Mouse (Mus musculus): Measurements from ENCODE around the gene Adam17.
"Not testable (repeated sequence)": the region's sequence is repeated elsewhere in the genome, so short reads cannot be mapped to it uniquely, and the experiment has no call there.

Adam17 gene

DNA sequence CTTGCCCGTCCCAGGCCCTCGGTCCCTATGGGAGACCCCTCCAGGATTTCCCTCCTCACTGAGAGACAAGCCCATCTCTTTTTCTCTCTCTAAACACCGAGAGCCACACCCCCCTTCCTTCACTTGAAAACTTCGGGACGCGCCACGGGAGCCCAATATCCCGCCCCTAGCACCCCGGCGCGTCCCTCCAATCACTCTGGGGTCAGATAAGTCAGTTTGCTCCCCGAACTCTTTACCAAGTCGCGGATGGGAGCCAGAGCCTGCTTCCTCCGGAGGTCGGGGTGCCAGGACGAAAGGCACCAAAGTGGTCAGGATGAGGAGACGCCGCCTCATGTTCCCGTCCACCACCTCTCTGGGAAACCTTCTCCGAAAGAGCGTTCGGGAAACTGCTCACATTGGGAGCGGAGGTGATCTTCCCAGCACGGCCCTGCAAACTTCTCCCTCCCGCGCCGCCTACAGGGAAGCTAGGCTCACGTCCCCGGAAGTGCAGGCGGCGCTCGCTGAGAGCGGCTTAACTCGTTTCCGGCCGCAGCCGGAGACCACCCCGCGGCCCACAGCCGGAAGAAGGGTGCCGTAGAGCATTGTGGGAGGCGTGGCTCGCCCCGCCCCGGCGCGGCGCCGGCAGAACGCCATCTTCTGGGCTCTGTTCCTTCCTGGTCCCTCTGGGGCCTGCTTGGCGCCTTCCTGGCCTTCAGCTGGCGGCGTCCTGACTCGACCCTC, at the start of gene Adam17:
Adam17 (minus strand) TSS at position 533 of the 720 bp plus-strand sequence.
- peak; percentile 95 for DNase-seq (ENCODE audit: extremely low spot score)

DNA sequence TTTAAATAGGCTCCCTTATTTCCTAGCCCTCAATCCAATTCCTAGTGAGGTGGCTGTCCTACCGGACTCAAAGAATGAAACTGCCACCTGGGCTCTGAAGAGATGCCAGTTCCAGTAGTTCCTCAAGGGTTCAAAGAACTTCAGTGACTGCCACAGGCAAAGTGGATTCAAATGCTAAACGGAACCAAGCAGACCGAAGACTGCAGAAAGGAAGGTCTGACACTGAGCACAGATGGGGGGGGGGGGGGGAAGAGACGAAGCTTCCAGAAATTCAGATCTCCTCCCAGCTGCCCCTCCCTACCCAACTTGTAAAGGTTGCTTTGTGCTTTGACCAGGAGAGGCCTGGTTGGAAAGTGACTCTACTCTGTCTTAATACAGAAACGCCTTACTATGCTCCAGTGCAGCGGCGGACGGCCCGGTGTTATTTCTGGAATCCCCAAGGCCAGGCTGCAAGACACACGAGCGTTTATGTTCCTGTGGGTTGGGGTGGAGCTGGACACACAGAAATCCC, 45.2 kb upstream of the Adam17 start:
- DNase-seq (ENCODE audit: extremely low spot score) = peak; percentile 20

GRCm38 (mm10) chr12:21418083-21418482, 44.7 kb upstream of the Adam17 start:
- DNase-seq (ENCODE audit: extremely low spot score) = no peak

GRCm38 (mm10) chr12:21417100-21418070, 44.0 kb upstream of the Adam17 start, which contains the start of gene Ywhaq:
TSS of gene Ywhaq (minus strand) at chr12:21417637.
- peak; percentile 99 for DNase-seq (ENCODE audit: extremely low spot score)

GRCm38 (mm10) chr12:21416506-21416905, 43.1 kb upstream of the Adam17 start:
- peak; percentile 36 for DNase-seq (ENCODE audit: extremely low spot score)

DNA sequence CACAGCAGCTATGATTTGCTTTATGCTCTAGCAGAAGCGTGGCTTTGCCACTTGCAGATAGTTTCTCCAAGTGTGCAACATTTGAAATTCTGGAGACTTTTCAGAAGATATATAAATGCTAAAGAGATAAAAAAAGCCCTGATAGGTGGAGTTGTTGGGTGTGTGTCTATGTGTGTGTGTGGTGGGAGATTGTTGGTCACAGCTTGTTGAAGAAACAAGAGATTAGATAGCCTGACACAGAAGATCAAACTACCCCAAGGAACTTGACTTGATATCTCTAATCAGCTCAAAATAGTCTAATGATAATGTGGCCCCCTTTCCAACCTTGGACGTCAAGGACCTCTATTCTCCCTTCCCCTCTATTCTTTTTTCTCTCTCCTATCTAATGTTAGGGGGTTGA, 37.2 kb upstream of the Adam17 start:
- no peak for DNase-seq (ENCODE audit: extremely low spot score)

DNA sequence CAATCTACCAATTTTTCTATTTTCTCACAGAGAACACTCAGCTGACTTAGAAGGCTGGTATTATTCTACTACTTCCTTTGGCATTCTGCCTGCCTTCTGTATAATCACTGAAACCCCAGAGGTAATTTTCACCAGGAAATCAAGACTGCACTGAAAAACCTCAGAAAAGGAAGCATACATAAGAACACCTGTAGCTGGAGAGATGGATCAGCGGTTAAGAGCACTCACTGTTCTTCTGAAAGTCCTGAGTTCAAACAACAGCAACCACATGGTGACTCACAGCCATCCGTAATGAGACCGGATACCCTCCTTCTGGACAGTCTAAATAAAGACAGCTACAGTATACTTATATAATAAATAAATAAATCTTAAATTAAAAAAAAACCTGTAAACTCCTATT, 36.2 kb upstream of the Adam17 start:
- no peak for DNase-seq (ENCODE audit: extremely low spot score)

GRCm38 (mm10) chr12:21408789-21409367, 35.4 kb upstream of the Adam17 start:
- DNase-seq (ENCODE audit: extremely low spot score) = no peak

DNA sequence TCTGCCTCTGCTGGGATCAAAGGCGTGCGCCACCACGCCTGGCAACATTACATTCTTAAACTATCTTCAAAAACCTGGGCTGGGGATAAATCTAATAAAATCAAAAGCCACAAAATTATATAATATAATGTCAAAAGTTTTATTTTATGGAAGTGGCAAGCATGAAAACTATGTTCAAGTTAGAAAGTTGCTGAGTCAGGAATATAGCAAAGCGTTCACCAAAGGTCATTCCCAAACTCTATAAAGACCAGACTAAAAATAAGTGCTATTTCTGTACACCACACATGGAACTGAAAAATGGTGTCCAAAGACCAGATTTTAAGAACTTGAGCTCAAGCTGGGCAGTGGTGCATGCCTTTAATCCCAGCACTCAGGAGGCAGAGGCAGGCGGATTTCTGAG, 29.3 kb upstream of the Adam17 start:
- no peak for DNase-seq (ENCODE audit: extremely low spot score)

GRCm38 (mm10) chr12:21386201-21386600, 12.8 kb upstream of the Adam17 start:
- no peak for DNase-seq (ENCODE audit: extremely low spot score)

DNA sequence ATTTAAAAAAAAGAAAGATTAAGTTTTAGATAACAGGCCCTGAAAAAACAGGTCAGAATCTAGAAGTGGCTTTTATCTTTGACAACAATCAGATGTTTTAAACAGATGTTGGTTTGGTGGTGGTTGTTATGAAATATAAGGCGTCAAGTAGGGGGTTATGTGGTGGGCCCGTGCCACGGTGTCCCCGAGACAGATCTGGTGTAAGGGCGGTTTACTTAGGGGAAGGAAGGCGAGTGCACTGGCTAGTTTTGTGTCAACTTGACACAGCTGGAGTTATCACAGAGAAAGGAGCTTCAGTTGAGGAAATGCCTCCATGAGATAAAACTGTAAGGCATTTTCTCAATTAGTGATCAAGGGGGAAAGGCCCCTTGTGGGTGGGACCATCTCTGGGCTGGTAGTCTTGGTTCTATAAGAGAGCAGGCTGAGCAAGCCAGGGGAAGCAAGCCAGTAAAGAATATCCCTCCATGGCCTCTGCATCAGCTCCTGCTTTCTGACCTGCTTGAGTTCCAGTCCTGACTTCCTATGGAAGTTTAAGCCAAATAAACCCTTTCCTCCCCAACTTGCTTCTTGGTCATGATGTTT, 5.4 kb upstream of the Adam17 start:
- not testable (repeated sequence) for DNase-seq (ENCODE audit: extremely low spot score)

DNA sequence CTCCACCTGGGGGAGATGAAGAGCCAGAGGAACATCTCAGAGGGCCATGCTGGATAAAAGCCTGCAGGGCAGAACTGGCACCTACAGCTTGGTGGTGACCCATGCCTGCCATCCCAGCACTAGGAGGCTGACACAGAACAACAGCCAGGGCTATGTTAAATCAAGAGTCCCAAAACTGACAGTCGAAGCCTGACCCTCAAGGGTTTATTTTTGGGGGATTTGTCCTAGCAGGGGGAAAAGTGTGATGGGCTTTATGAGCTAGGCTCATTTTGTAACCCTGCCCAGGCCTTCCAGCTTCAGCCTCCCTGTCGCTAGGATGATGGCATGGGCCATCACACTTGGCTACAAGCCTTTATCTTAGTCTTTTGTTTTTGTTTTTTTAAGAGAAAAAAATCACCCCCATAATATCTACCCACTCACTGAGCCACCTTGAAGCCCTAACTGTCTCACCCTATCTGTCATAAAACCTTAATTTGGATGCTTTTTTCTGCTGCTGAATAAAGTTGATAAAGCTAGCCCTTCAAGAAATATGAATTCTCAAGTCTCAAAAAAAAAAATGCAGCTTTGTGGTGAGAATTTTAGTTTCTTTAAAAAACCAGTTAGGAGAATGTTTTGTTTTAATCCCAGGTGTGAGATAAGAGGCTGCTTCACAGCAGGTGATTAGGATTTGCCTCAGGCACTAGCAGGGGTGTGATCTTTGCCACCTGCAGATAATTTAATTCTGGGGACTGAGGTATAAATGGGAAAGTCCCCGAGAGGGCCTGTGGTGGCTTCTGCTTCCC, 2.1 kb upstream of the Adam17 start:
- no peak for DNase-seq (ENCODE audit: extremely low spot score)

- no peak for DNase-seq (ENCODE audit: extremely low spot score)
Measured at GRCm38 (mm10) chr12:21373820-21374475, 516 bp upstream of the Adam17 start.

DNA sequence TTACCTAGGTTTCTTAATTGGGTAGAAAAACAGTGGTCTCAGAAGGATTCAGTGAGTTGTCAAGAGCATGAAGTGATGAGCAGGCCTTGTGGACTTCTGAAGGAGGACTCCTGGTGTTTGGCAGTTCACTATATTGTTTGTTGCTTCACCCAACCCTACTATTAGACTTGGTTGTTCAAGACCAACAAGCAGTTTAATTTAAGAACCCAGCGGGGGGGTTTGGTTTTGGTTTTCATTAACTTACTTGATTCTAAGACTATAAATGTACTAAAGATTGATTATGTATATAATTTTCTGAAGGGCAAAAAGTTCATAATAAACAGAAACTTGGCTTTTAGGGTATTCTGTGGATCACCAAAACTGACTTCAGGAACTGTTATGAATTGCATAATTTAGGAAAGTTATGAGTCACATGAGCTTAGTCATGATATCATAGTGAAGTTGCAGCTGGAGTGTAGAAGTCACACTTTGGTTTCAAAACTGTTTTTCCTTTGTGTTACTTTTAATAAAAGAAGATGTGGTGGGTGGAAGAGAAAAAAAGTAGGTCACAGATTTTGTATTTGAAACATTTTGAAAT, 3.3 kb downstream of the Adam17 start:
- DNase-seq (ENCODE audit: extremely low spot score) = no peak

DNA sequence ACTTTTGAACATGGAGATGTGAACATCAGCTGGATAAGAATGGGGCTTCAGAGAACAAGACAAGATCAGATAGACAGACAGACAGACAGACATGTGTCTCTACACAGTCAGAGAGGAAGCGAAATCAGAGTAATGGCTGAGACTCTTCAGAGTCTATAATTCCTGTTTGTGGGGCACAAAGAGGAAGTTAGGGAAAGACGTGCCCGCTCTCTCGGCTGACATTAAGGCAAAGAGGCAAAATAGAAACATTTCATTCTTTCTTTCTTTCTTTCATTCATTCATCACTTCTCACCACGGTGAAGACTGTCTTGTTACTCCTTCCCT, 4.4 kb downstream of the Adam17 start:
- DNase-seq (ENCODE audit: extremely low spot score) = no peak

DNA sequence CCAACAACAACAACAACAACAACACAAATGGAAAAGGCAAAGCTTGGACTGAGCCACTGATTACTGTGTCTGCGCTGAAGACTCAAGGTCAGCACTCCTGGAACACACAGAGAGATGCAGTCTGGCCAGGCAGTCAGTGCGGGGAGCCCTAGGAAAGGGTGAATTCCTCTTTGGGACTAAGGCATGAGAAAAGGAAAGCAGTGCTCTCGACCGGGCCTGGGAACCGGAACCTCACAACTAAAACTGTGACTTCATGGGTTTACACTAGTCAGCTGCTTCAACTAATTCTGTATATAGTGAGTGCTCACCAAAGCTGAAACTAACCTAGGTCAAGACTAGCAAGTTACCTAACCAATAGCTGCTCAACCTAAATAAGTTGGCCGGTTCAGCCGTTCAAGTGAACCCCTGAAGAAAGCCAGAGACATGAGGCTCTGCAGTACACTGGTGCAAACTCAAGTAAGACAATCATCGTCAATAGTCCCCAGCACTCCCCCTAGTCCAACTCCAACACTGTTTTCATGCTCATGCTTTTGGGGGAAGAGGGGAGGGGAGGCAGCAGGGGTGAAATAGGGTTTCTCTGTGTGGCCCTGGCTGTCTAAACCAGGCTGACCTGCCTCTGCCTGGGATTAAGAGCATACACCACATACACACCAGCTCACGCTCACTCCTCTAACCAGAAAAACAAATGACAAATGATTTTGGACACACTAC, 4.9 kb downstream of the Adam17 start:
- DNase-seq (ENCODE audit: extremely low spot score) = no peak

- DNase-seq (ENCODE audit: extremely low spot score) = no peak
Measured at GRCm38 (mm10) chr12:21364624-21365435, 8.6 kb downstream of the Adam17 start.

DNA sequence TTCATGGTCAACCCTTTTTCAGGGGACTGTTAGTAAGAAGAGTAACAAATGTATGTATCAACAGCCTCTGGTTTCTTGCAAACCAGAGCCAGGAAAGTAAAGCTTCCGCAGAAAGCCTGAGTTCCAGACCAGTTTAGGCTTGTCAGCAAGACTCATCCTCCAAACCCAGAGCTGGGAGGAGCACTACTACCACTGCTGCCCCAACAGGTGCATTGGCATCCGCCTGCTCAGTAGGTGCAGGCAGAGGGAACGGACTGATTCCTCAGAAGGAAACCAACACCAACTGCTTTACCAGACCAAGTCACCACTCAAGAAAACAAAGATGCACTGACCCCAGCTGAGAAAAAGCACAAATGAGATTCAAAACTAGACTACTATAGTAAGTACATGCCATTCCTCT, 10.2 kb downstream of the Adam17 start:
- no peak for DNase-seq (ENCODE audit: extremely low spot score)

DNA sequence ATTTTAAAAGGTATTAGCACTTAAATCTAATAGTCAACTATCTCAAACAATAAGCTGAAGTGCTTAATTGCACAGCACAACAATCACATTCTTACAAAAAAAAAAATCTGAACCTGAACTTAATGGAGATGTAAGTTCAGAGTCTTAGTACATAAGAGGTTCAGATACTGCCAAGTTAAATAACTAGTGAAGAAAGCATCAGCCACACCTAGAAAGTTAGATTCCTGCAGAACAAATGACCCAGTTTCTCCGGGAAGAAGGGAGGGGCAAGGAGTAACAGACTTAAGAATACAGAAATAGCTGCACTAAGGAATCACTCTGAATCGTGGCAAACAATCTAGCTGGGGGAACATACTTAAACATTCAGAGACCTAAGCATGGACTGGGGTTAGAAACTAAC, 10.7 kb downstream of the Adam17 start:
- no peak for DNase-seq (ENCODE audit: extremely low spot score)

Data from embryo, embryonic 9.5 days (tissue).